Mouse (Mus musculus) brain, adult 10 weeks (tissue): ENCODE results near the gene Ephb4. TPM values are rescaled to one million over a fixed set of nuclear protein-coding genes. Genes with fewer than 3 reads are reported as not detected.

Experiments used
- polyA plus RNA-seq: library from polyadenylated mRNA; stranded (reverse); fragments of 350-450 nt; fragmentation: Illumina TruSeq; extraction: RNeasy Lipid Tissue Mini Kit (QIAGEN cat#74804); gene quantifications from one replicate; pipeline ENCODE4 v1.2.3, GENCODE M21; 2015; ENCODE audit warnings: low read depth, low replicate concordance

Ephb4 gene
- polyA plus RNA-seq: 3.3 TPM

GRCm38 (mm10) chr5:137349384-137350204 is at the start of gene Ephb4:
Gene Ephb4 (plus strand): TSS chr5:137350109.

GRCm38 (mm10) chr5:137307071-137307912 is 42.6 kb upstream of the Ephb4 start, which contains the start of gene Srrt:
Gene Srrt (minus strand): TSS chr5:137307674.

GRCm38 (mm10) chr5:137314193-137315083 is 35.5 kb upstream of the Ephb4 start, which contains the start of gene Trip6:
Gene Trip6 (minus strand): TSS chr5:137314404.

GRCm38 (mm10) chr5:137333512-137334174 is 16.3 kb upstream of the Ephb4 start, which contains the start of gene Slc12a9:
Gene Slc12a9 (minus strand): TSS chr5:137333597.

Other genes with a start within 250 kb of the Ephb4 start
- 2.6 TPM for gene Trim56, start 233.9 kb upstream of the Ephb4 start, polyA plus RNA-seq
- not detected for gene Muc3, start 200.8 kb upstream of the Ephb4 start, polyA plus RNA-seq
- 6.5 TPM for gene Muc3a, start 137.7 kb upstream of the Ephb4 start, polyA plus RNA-seq
- 67.3 TPM for gene Ache, start 62.6 kb upstream of the Ephb4 start, polyA plus RNA-seq
- 20.2 TPM for gene Ufsp1, start 55.5 kb upstream of the Ephb4 start, polyA plus RNA-seq
- gene Srrt, start 42.4 kb upstream of the Ephb4 start, polyA plus RNA-seq: 172 TPM
- 6.6 TPM for gene Trip6, start 35.7 kb upstream of the Ephb4 start, polyA plus RNA-seq
- gene Slc12a9, start 16.5 kb upstream of the Ephb4 start, polyA plus RNA-seq: 18.3 TPM
- gene Zan, start 127.0 kb downstream of the Ephb4 start, polyA plus RNA-seq: 0.09 TPM
- gene Pop7, start 152.4 kb downstream of the Ephb4 start, polyA plus RNA-seq: 31.7 TPM
- 28.4 TPM for gene Gigyf1, start 168.4 kb downstream of the Ephb4 start, polyA plus RNA-seq
- not detected for gene Epo, start 183.1 kb downstream of the Ephb4 start, polyA plus RNA-seq
- 511 TPM for gene Gnb2, start 183.4 kb downstream of the Ephb4 start, polyA plus RNA-seq
- 130 TPM for gene Actl6b, start 203.4 kb downstream of the Ephb4 start, polyA plus RNA-seq
- gene Tfr2, start 219.7 kb downstream of the Ephb4 start, polyA plus RNA-seq: 7.5 TPM